Mouse (Mus musculus) cerebellum, adult 2 months (tissue): ENCODE results near the gene Cytip.

Source experiments
- CTCF ChIP-seq: fragments of 200-500 bp; IDR thresholded peaks from 2 replicates; pipeline ENCODE4 v1.5.1; 2011; ENCODE audit warnings: low read depth, mild to moderate bottlenecking, control low read depth, low read length, moderate library complexity, borderline replicate concordance; ENCODE audit not compliant: insufficient read depth
- POLR2A ChIP-seq: fragments of 200-500 bp; IDR thresholded peaks from 2 replicates; pipeline ENCODE4 v1.6.1; 2011; ENCODE audit warnings: low read length, control low read depth, borderline replicate concordance; ENCODE audit not compliant: insufficient read depth

DNA sequence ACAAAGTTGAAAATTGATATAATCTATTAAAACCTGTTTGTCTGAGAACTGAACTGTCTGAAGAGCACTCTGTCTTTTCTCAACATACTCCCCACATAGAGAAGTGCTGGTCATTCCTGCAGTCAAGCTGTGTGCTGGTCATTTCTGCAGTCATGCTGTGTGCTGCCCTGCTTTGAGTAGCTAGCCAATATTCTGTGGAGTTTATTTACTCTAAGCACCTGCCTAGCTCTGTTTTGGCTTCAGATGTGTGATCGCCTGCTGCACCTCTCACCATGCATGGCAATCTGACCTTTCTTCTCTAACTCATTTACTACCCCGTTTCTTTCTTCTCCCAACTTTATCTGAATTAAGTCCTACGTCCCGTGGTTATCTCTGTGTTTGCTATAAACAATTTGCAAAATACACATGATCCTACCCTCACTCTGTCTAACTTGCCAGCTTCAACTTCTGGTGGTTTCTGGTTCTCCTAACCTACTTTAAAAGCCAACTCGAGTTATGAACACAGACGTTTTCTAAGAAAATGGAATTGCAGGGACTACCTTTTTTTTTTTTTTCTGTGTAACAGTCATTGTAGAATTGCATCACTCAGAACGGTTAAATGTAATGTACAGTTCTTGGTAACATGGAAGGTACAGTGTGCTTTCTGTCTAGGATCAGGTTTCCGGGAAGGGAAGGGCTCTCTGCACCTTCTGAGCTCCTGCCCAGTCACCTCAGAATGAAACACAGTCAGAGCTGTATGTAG is 7.9 kb downstream of the Cytip start:
- TF ChIP-seq CTCF (no peak), POLR2A (no peak)
